Mouse (Mus musculus): ENCODE data around the gene Tmem132b. TPM values are rescaled to one million over a fixed set of nuclear protein-coding genes. Genes with fewer than 3 reads are reported as not detected.
A peak's percentile ranks its signal among the peaks of the same experiment; 100 is the strongest.
"Not testable (repeated sequence)": the region's sequence is repeated elsewhere in the genome, so short reads cannot be mapped to it uniquely, and the experiment has no call there.

The Tmem132b gene
- 0.14 and 0.23 TPM in 2 replicates for polyA plus RNA-seq (2015; fragmentation: Nextera tagmentation; extraction: Ambion mirVana)

DNA sequence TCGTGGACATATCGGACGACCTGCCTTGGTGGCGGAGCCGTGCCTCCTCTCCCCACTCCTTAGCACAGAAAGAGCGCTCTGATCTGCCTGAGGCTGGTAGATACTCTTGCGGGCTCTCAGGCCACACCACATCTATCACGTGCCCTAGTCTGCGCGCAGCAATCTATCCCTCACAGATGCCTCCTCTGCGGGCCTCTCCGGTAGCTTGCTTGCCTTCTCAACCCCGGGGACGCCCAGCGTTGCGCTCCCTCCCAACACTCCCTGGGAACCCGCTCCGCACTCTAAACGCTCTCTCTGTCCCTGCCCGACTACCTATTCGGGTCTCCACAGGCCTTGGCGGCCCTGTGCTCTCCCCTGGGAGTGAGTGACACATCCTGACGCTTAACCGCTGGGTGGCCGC, at the start of gene Tmem132b:
TSS of gene Tmem132b (plus strand) at position 141 of the 400 bp plus-strand sequence.
- WGBS = 2% methylated on average over 24 of the region's 25 CpGs
- peak within 1 kb of the TSS; percentile 54 for H3K4me3 ChIP-seq

DNA sequence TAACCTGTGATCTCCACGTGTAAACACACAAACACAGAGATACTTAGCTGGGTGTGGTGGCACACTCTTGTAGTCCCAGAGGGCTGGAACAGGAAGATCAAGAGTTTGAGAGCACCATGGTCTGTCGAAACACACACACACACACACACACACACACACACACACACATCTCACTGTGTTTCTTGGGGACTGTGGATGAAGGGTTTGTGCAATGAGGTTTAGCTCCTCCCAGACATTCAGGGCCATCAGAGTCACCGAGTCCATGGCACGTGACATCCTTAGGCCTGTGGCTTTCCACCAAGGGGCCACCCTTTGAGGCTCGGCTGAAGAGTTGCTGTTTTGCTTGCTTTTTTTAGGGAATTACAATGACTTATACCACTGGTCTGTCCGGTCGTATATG, 49.1 kb upstream of the Tmem132b start:
- no peak for ATAC-seq (ENCODE audit: low FRiP score, low read depth)

More for the DNA sequence above, at the start of gene Tmem132b:
- H3K9ac ChIP-seq = peak within 1 kb of the TSS; percentile 56
- no peaks in the 10 kb centered on the region for H3K9me3 ChIP-seq
- H3K27me3 ChIP-seq = peaks cover 88% of the 10 kb centered on the region
- peaks cover 24% of the 10 kb centered on the region for H3K4me1 ChIP-seq
- peak within 1 kb of the TSS; percentile 90 for H3K4me2 ChIP-seq (replicated peaks)
- H3K27ac ChIP-seq = no peak within 1 kb of the TSS
- peak; percentile 37 for ATAC-seq (ENCODE audit: low FRiP score, low read depth)
- no peaks in the 10 kb centered on the region for H3K36me3 ChIP-seq

GRCm38 (mm10) chr5:125483712-125484611, 47.6 kb upstream of the Tmem132b start:
- ATAC-seq (ENCODE audit: low FRiP score, low read depth) = no peak
- H3K27me3 ChIP-seq = no peaks in the 10 kb centered on the region
- H3K4me2 ChIP-seq (replicated peaks) = no peak overlapping the region
- peaks cover 62% of the 10 kb centered on the region for H3K36me3 ChIP-seq
- no peaks in the 10 kb centered on the region for H3K9me3 ChIP-seq
- WGBS = 72% methylated on average over 6 of the region's 6 CpGs
- no peak overlapping the region for H3K4me3 ChIP-seq
- H3K9ac ChIP-seq = no peak overlapping the region
- H3K27ac ChIP-seq = no peak overlapping the region
- H3K4me1 ChIP-seq = 0 out of 2 replicates have a peak, but pooled peaks cover 4% of the 10 kb centered on the region

More for the DNA sequence above, 49.1 kb upstream of the Tmem132b start:
- peaks cover 11% of the 10 kb centered on the region for H3K4me1 ChIP-seq
- H3K36me3 ChIP-seq = peaks cover 60% of the 10 kb centered on the region
- H3K27ac ChIP-seq = no peak overlapping the region
- no peak overlapping the region for H3K4me3 ChIP-seq
- no peak overlapping the region for H3K4me2 ChIP-seq (replicated peaks)
- no peaks in the 10 kb centered on the region for H3K9me3 ChIP-seq
- no peak overlapping the region for H3K9ac ChIP-seq
- 89% methylated on average over 7 of the region's 7 CpGs for WGBS
- H3K27me3 ChIP-seq = no peaks in the 10 kb centered on the region

DNA sequence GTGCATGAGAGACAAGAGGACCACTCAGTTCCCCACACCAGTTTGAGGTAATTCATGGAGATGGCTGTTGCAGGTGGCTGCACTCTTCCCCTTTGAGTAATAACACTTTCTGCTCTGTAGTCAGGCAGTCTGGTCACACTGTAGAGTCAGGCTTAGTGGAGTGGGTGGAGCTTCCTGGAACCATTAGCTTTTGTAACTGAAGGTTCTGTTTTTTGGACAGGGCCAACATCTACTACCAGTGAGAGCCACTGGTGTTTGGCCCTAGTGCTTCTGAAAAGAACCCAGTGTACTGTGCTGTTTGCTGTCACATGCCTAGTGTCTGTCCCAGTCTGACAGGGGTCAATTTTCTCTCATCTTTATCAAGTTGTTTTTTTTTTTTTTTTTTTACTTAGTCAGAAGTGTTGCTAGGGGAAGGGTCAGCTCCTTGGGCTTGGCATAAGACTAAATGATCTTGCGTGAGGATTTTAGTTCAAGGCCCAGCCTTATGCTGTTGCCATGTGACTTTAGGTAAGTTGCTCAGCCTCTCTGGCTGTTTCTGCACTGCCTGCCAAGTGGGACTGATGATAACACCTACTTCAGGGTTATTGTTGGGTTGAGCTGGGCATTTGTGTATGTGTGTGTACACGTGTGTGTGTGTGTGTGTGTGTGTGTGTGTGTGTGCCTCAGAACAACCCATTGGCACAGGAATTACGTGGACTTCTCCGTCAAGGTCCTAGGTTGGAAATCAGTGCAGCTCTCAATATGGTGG, 46.4 kb upstream of the Tmem132b start:
- Histone ChIP-seq H3K9ac (no peak overlapping the region), H3K9me3 (no peaks in the 10 kb centered on the region), H3K4me3 (no peak overlapping the region), H3K27ac (no peak overlapping the region), H3K4me2 (replicated peaks) (no peak overlapping the region), H3K4me1 (0 out of 2 replicates have a peak, but pooled peaks cover 4% of the 10 kb centered on the region), H3K36me3 (peaks cover 61% of the 10 kb centered on the region), H3K27me3 (no peaks in the 10 kb centered on the region)
- no peak for ATAC-seq (ENCODE audit: low FRiP score, low read depth)
- 88% methylated on average over 4 of the region's 4 CpGs for WGBS

DNA sequence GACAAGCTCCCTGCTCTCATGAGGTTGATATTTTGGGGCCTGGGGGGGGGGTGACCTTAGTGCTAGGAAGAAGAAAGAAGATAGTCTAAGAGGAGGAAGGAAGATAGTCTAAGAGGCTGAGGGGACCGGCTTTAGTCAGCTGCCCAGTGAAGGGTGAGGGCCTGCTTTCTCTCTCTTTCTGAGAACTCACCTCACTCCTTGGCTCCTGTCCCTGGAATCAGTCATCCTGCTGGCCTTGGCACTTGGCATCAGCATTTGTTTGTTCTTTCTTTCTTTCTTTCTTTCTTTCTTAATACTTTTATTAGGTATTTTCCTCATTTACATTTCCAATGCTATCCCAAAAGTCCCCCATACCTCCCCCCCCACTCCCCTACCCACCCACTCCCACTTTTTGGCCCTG, 45.5 kb upstream of the Tmem132b start:
- Histone ChIP-seq H3K9me3 (no peaks in the 10 kb centered on the region), H3K4me2 (replicated peaks) (no peak overlapping the region), H3K27me3 (no peaks in the 10 kb centered on the region), H3K27ac (no peak overlapping the region), H3K4me3 (no peak overlapping the region), H3K36me3 (peaks cover 66% of the 10 kb centered on the region), H3K4me1 (no peaks in the 10 kb centered on the region), H3K9ac (no peak overlapping the region)
- 89% methylated on average over 1 of the region's 1 CpGs for WGBS
- ATAC-seq (ENCODE audit: low FRiP score, low read depth) = no peak

- 85% methylated on average over 11 of the region's 11 CpGs for WGBS
- H3K4me1 ChIP-seq = no peaks in the 10 kb centered on the region
- H3K4me3 ChIP-seq = no peak overlapping the region
- H3K9ac ChIP-seq = no peak overlapping the region
- no peaks in the 10 kb centered on the region for H3K27me3 ChIP-seq
- ATAC-seq (ENCODE audit: low FRiP score, low read depth) = no peak
- H3K36me3 ChIP-seq = peaks cover 73% of the 10 kb centered on the region
- no peak overlapping the region for H3K27ac ChIP-seq
- H3K4me2 ChIP-seq (replicated peaks) = no peak overlapping the region
- no peaks in the 10 kb centered on the region for H3K9me3 ChIP-seq
Observed at GRCm38 (mm10) chr5:125487375-125488115, 44.0 kb upstream of the Tmem132b start.

GRCm38 (mm10) chr5:125488116-125488455, 43.5 kb upstream of the Tmem132b start:
- WGBS = 70% methylated on average over 4 of the region's 4 CpGs
- no peak for ATAC-seq (ENCODE audit: low FRiP score, low read depth)
- Histone ChIP-seq H3K4me2 (replicated peaks) (no peak overlapping the region), H3K4me3 (no peak overlapping the region), H3K27ac (no peak overlapping the region), H3K27me3 (no peaks in the 10 kb centered on the region), H3K4me1 (no peaks in the 10 kb centered on the region), H3K9ac (no peak overlapping the region), H3K9me3 (no peaks in the 10 kb centered on the region), H3K36me3 (peaks cover 73% of the 10 kb centered on the region)

GRCm38 (mm10) chr5:125488953-125489352, 42.6 kb upstream of the Tmem132b start:
- not testable (repeated sequence) for H3K9me3 ChIP-seq; H3K4me2 ChIP-seq (replicated peaks); H3K4me1 ChIP-seq; ATAC-seq (ENCODE audit: low FRiP score, low read depth); H3K27ac ChIP-seq; H3K27me3 ChIP-seq; H3K4me3 ChIP-seq; H3K9ac ChIP-seq
- H3K36me3 ChIP-seq = peaks cover 68% of the 10 kb centered on the region
- WGBS = 92% methylated on average over 5 of the region's 5 CpGs

DNA sequence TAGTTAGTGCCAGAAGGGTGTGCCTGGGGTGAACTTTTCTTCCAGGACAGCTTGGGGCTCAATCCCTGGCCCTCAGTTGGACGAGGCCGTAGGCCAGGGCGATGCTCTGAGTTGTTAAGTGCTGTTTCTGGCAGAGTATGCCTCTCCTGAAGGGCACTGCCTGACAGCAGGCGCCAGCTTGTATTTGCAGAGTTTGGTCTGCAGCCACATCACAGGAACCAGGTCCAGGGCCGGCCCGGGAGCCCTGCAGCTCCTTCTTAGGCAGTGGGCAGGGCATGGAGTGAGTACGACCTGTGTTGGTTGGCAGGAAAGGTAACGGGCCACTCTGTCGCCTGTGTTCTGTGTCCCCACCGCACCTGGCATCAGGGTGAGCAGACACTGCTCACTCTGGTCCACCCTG, 40.5 kb upstream of the Tmem132b start:
- Histone ChIP-seq H3K4me2 (replicated peaks) (no peak overlapping the region), H3K9ac (no peak overlapping the region), H3K4me1 (no peaks in the 10 kb centered on the region), H3K27ac (no peak overlapping the region), H3K27me3 (no peaks in the 10 kb centered on the region), H3K9me3 (no peaks in the 10 kb centered on the region), H3K36me3 (peaks cover 71% of the 10 kb centered on the region), H3K4me3 (no peak overlapping the region)
- ATAC-seq (ENCODE audit: low FRiP score, low read depth) = no peak
- WGBS = 91% methylated on average over 10 of the region's 10 CpGs

DNA sequence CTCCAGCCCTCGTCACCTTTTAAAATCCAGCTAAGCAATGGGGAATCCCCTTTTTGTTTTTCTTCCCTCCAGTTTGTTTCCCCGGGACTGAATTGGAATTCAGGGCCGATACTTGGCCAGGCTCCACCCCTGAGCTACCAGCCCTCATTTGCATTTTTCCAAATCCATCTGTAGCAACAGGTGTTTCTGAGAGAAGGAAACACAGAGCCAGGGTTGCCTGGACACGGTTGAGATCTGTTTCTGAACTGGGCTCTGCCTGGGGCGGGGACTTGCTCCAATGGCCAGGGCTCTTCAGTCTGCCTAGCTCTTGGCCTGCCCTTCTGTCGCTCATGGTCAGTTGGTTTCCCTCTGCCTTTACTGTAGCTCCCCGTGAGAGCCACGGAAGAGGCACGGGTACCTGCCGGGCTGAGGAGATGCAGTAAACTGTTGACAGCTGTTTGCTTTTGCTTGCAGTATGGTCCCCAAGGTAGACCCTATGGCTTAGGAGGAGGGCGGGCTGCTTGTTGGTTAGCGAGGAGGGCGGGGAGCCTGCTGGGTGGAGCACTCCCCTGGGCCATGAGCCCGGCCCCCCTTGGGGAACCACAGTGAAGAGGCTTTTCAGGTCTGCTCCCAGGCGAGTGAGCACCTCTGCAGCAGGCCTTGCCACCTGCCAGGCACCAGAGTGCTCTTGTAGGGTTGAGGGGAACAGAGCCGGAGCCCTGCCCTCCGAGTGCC, 39.0 kb upstream of the Tmem132b start:
- 71% methylated on average over 17 of the region's 17 CpGs for WGBS
- ATAC-seq (ENCODE audit: low FRiP score, low read depth) = no peak; the same call in 1 of the 2 replicates
- Histone ChIP-seq H3K27ac (no peak overlapping the region), H3K36me3 (peaks cover 61% of the 10 kb centered on the region), H3K9ac (no peak overlapping the region), H3K9me3 (no peaks in the 10 kb centered on the region), H3K27me3 (no peaks in the 10 kb centered on the region), H3K4me1 (no peaks in the 10 kb centered on the region), H3K4me2 (replicated peaks) (no peak overlapping the region), H3K4me3 (no peak overlapping the region)

GRCm38 (mm10) chr5:125493093-125493423, 38.5 kb upstream of the Tmem132b start:
- 71% methylated on average over 5 of the region's 5 CpGs for WGBS
- no peak for ATAC-seq (ENCODE audit: low FRiP score, low read depth)
- no peak overlapping the region for H3K4me2 ChIP-seq (replicated peaks)
- H3K4me1 ChIP-seq = no peaks in the 10 kb centered on the region
- no peak overlapping the region for H3K9ac ChIP-seq
- no peaks in the 10 kb centered on the region for H3K9me3 ChIP-seq
- H3K36me3 ChIP-seq = peaks cover 56% of the 10 kb centered on the region
- H3K27ac ChIP-seq = no peak overlapping the region
- H3K4me3 ChIP-seq = no peak overlapping the region
- H3K27me3 ChIP-seq = no peaks in the 10 kb centered on the region
